Mouse (Mus musculus): ENCODE data around the gene Plk2. TPM values are rescaled to one million over a fixed set of nuclear protein-coding genes. Genes with fewer than 3 reads are reported as not detected.

Plk2 gene
- 2.4 TPM for polyA plus RNA-seq (2017; shearing (Covaris generic))

DNA sequence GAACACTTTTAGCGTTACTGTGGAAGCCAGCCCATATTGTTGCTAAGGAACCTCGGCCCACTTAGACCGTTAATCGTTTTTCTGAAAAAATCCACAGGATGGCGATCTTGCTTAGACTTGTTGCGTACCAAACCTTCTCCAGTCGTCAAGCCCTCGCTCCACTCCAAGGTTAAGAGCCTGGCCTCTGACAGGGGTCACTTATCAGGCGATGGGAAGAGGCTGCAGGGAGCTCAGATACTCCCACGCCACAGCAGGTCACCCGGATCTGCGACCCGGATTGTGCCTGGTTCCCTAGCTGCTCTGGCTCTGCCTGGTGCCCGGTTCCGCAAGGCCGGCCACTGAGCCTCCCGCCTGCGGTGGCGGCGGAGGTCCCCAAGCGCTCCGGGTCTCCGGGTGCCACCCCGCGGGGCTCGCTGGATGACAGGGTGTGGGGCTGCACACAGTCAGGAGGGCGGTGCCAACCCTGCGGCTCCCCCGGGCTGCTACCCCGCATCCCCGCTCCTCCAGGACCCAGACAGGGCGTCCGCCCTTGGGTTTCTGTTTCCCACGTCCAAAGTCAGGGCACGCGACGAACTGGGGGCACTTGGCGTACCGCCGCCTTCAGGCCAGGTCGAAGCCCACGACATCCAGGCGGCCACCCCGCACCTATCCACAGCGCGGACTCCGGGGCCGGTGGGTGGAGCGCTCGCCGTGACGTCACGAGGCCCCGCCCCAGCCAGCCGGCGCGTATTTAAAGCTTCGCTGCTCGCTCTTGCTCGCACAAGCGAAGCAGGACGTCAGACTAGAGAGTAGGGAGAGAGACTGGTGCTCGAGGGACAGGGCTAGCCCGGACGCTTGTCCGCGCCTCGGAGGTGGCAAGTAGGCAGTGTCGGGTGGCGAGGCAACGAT lies at the start of gene Plk2:
TSS of gene Plk2 (plus strand) at position 756 of the 888 bp plus-strand sequence.

GRCm38 (mm10) chr13:110356941-110357340 lies 37.9 kb upstream of the Plk2 start, which contains the start of gene Gapt:
Gene Gapt, minus strand, starts transcription at chr13:110357199.

Other genes with a start within 250 kb of the Plk2 start
- not detected for gene Rab3c, start 114.0 kb upstream of the Plk2 start, polyA plus RNA-seq (2017; shearing (Covaris generic))
- gene Gapt, start 37.8 kb upstream of the Plk2 start, polyA plus RNA-seq (2017; shearing (Covaris generic)) = not detected

Measured in activated CD4-positive, CD25-positive, alpha-beta regulatory T cell, adult 9 weeks (primary cell).